In the genomic region with DNA sequence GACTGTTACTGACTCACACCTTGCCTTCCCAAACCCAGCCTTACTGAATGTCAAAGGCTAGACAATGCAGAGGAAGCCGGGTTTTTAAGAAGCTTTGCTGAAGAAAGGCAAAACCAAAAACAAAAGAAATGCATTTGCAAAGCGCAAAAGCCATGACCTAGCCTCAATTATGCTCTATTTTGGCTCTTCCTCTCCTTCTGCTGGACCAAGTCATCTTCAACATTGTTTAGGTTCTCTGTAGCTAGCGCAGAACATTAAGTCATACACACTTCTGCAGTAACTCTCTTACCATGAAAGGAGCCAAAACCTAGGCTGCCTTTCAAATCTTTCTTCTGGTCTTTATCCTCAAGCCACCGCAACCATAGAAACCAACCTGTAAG, we compare ENCODE assay signal across 8 mouse cellular contexts. TPM values are rescaled to one million over a fixed set of nuclear protein-coding genes. Genes with fewer than 3 reads are reported as not detected.
A peak's percentile ranks its signal among the peaks of the same experiment; 100 is the strongest.
DNase-seq lines count a peak whose midpoint lies in the region; ATAC-seq and TF ChIP-seq lines count a peak whose summit lies in the region.

No protein-coding gene starts in this region.

- no peak for TF ChIP-seq CTCF in lung, embryonic 14.5 days (IDR thresholded peaks at IDR 0.05; ENCODE audit: low read depth)

- H3K4me3 ChIP-seq in lung, embryonic 14.5 days (ENCODE audit: low read depth, low read length): peak overlapping the region; percentile 83
- peak overlapping the region; percentile 90 for H3K4me3 ChIP-seq in embryonic facial prominence, embryonic 12.5 days
- H3K4me3 ChIP-seq in intestine, embryonic 16.5 days (ENCODE audit: low read length): peak overlapping the region; percentile 95
- H3K4me3 ChIP-seq in neural tube, embryonic 15.5 days (replicated peaks): peak overlapping the region; percentile 76

- no peaks in the 10 kb centered on the region for H3K9me3 ChIP-seq in lung, embryonic 14.5 days (ENCODE audit: low read depth, low read length)
- H3K9me3 ChIP-seq in embryonic facial prominence, embryonic 12.5 days: no peaks in the 10 kb centered on the region
- H3K9me3 ChIP-seq in intestine, embryonic 16.5 days (ENCODE audit: control insufficient read depth, low read length): no peaks in the 10 kb centered on the region
- H3K9me3 ChIP-seq in neural tube, embryonic 15.5 days (replicated peaks): no peaks in the 10 kb centered on the region

- peak overlapping the region; percentile 78 for H3K4me2 ChIP-seq in lung, embryonic 14.5 days
- peak overlapping the region; percentile 89 for H3K4me2 ChIP-seq in embryonic facial prominence, embryonic 12.5 days (replicated peaks)
- H3K4me2 ChIP-seq in intestine, embryonic 16.5 days (ENCODE audit: low read depth, low read length): peak overlapping the region; percentile 92
- peak overlapping the region; percentile 89 for H3K4me2 ChIP-seq in neural tube, embryonic 15.5 days

- 0 out of 2 replicates have a peak, but pooled peaks cover 3% of the 10 kb centered on the region for H3K27me3 ChIP-seq in lung, embryonic 14.5 days (ENCODE audit: insufficient read depth, low read length)
- no peaks in the 10 kb centered on the region for H3K27me3 ChIP-seq in embryonic facial prominence, embryonic 12.5 days
- no peaks in the 10 kb centered on the region for H3K27me3 ChIP-seq in intestine, embryonic 16.5 days (replicated peaks; ENCODE audit: control insufficient read depth, insufficient read depth, low read length)
- no peaks in the 10 kb centered on the region for H3K27me3 ChIP-seq in neural tube, embryonic 15.5 days (replicated peaks)

- no peak overlapping the region for H3K27ac ChIP-seq in lung, embryonic 14.5 days (ENCODE audit: low read depth)
- H3K27ac ChIP-seq in embryonic facial prominence, embryonic 12.5 days: no peak overlapping the region
- H3K27ac ChIP-seq in intestine, embryonic 16.5 days (ENCODE audit: low read length): no peak overlapping the region
- H3K27ac ChIP-seq in neural tube, embryonic 15.5 days (replicated peaks): peak overlapping the region; percentile 97

- no peak for ATAC-seq in lung, embryonic 14.5 days (ENCODE audit: insufficient read depth)
- no peak for ATAC-seq in embryonic facial prominence, embryonic 12.5 days (ENCODE audit: insufficient number of reproducible peaks, insufficient read depth, low FRiP score, low TSS enrichment)
- no peak for ATAC-seq in intestine, embryonic 16.5 days
- ATAC-seq in neural tube, embryonic 15.5 days (ENCODE audit: low FRiP score): no peak
- ATAC-seq in erythroid progenitor cell, adult 5-6 weeks (replicated peaks; ENCODE audit: low FRiP score, poor library complexity, severe bottlenecking): no peak
- ATAC-seq in megakaryocyte-erythroid progenitor cell, adult 5-6 weeks (replicated peaks; ENCODE audit: low FRiP score, low TSS enrichment, poor library complexity, severe bottlenecking): no peak

- no peaks in the 10 kb centered on the region for H3K36me3 ChIP-seq in lung, embryonic 14.5 days (ENCODE audit: insufficient read depth)
- no peaks in the 10 kb centered on the region for H3K36me3 ChIP-seq in embryonic facial prominence, embryonic 12.5 days
- no peaks in the 10 kb centered on the region for H3K36me3 ChIP-seq in intestine, embryonic 16.5 days (ENCODE audit: control insufficient read depth, insufficient read depth, low read length)
- no peaks in the 10 kb centered on the region for H3K36me3 ChIP-seq in neural tube, embryonic 15.5 days

- peak; percentile 21 for DNase-seq in lung, embryonic 14.5 days
- no peak for DNase-seq in lung, postnatal 14 days
- no peak for DNase-seq in kidney, postnatal 10 days

- peaks cover 7% of the 10 kb centered on the region; the same call in 1 of the 2 replicates for H3K4me1 ChIP-seq in lung, embryonic 14.5 days (ENCODE audit: insufficient read depth)
- H3K4me1 ChIP-seq in embryonic facial prominence, embryonic 12.5 days: peaks cover 13% of the 10 kb centered on the region; the same call in 1 of the 2 replicates
- H3K4me1 ChIP-seq in intestine, embryonic 16.5 days (ENCODE audit: control insufficient read depth, insufficient read depth, low read length): peaks cover 8% of the 10 kb centered on the region; the same call in 1 of the 2 replicates
- H3K4me1 ChIP-seq in neural tube, embryonic 15.5 days: peaks cover 10% of the 10 kb centered on the region

- 0 out of 2 replicates have a peak overlapping the region, but pooled peaks have one; percentile 5 for H3K9ac ChIP-seq in lung, embryonic 14.5 days
- peak overlapping the region; percentile 93 for H3K9ac ChIP-seq in embryonic facial prominence, embryonic 12.5 days
- peak overlapping the region; percentile 87; the same call in 1 of the 2 replicates for H3K9ac ChIP-seq in intestine, embryonic 16.5 days (ENCODE audit: low read depth, low read length)
- H3K9ac ChIP-seq in neural tube, embryonic 15.5 days (replicated peaks): peak overlapping the region; percentile 93

- 12% methylated on average over 4 of the region's 4 CpGs for WGBS in lung, embryonic 14.5 days
- 2% methylated on average over 4 of the region's 4 CpGs for WGBS in embryonic facial prominence, embryonic 12.5 days
- whole genome bisulfite sequencing in intestine, embryonic 16.5 days: 11% methylated on average over 4 of the region's 4 CpGs
- 4% methylated on average over 4 of the region's 4 CpGs for WGBS in neural tube, embryonic 15.5 days

RNA-seq across cellular contexts. Expression of gene Nbea, which starts 1.5 kb away (rescaled TPM):
- 10.2 and 10.7 TPM in 2 replicates for polyA plus RNA-seq in lung, embryonic 14.5 days (2014; fragmentation: Nextera tagmentation; extraction: Ambion mirVana)
- 24.2 TPM in 2 replicates for polyA plus RNA-seq in embryonic facial prominence, embryonic 12.5 days (2016; fragmentation: Nextera tagmentation; extraction: Ambion mirVana)
- 5.3 and 5.6 TPM in 2 replicates for polyA plus RNA-seq in intestine, embryonic 16.5 days (2015; fragmentation: Nextera tagmentation; extraction: Ambion mirVana)
- polyA plus RNA-seq in neural tube, embryonic 15.5 days (2015; fragmentation: Nextera tagmentation; extraction: Ambion mirVana): 49.5 and 55.4 TPM in 2 replicates
- total RNA-seq in erythroid progenitor cell, adult 5-6 weeks (2015; ENCODE audit: low replicate concordance): 1.3 TPM in 1 of 2 replicates, not detected in the other
- total RNA-seq in erythroid progenitor cell, adult 5-6 weeks (2017; ENCODE audit: low replicate concordance): 0.30 TPM in 1 of 2 replicates, not detected in the other
- 0.94 TPM in 1 of 2 replicates, not detected in the other for total RNA-seq in megakaryocyte-erythroid progenitor cell, adult 5-6 weeks (2014; fragmentation: Nextera tagmentation)
- total RNA-seq in megakaryocyte-erythroid progenitor cell, adult 5-6 weeks (2017): 0.09 and 0.38 TPM in 2 replicates

Comparison
In these comparisons a context has a peak if more than half of its experiments do, and no peak if none do; other contexts are left out.
1. H3K9ac ChIP-seq: peak in every context shown above with its lines; median percentile 93 in embryonic facial prominence, embryonic 12.5 days; 93 in neural tube, embryonic 15.5 days; 87 in intestine, embryonic 16.5 days; 5 in lung, embryonic 14.5 days.